Mouse (Mus musculus) embryonic facial prominence, embryonic 12.5 days (tissue): Measurements from ENCODE around the gene Stkld1. TPM values are rescaled to one million over a fixed set of nuclear protein-coding genes. Genes with fewer than 3 reads are reported as not detected.

Source experiments
- ATAC-seq: fragments of 200-750 bp; cut with Nextera tagmentation; 2 replicates; pipeline ENCODE4 v1.8.0; 2017; ENCODE audit not compliant: insufficient number of reproducible peaks, insufficient read depth, low FRiP score, low TSS enrichment
- H3K27ac ChIP-seq: fragments of 300-500 bp; sonication (generic); 2 replicates; pipeline ENCODE4 v1.5.1; 2016; ENCODE audit warnings: mild to moderate bottlenecking
- H3K27me3 ChIP-seq: fragments of 300-500 bp; sonication (generic); 2 replicates; pipeline ENCODE4 v1.6.1; 2016; ENCODE audit warnings: mild to moderate bottlenecking, moderate library complexity
- H3K36me3 ChIP-seq: fragments of 300-500 bp; sonication (generic); 2 replicates; pipeline ENCODE4 v1.6.1; 2016; ENCODE audit warnings: mild to moderate bottlenecking
- H3K4me1 ChIP-seq: fragments of 300-500 bp; sonication (generic); 2 replicates; pipeline ENCODE4 v1.6.1; 2016
- H3K4me2 ChIP-seq: fragments of 300-500 bp; sonication (generic); replicated peaks from 2 replicates; pipeline ENCODE4 v1.6.1; 2016; ENCODE audit warnings: mild to moderate bottlenecking, moderate library complexity
- H3K4me3 ChIP-seq: fragments of 300-500 bp; sonication (generic); 2 replicates; pipeline ENCODE4 v1.5.1; 2016; ENCODE audit warnings: mild to moderate bottlenecking
- H3K9ac ChIP-seq: fragments of 300-500 bp; sonication (generic); 2 replicates; pipeline ENCODE4 v1.6.1; 2016; ENCODE audit warnings: mild to moderate bottlenecking, moderate library complexity
- H3K9me3 ChIP-seq: fragments of 300-500 bp; sonication (generic); 2 replicates; pipeline ENCODE4 v1.6.1; 2016; ENCODE audit warnings: mild to moderate bottlenecking, moderate library complexity
- WGBS: fragments of 180-500 bp; shearing (Covaris S2); methylation state at CpG from one replicate; pipeline ENCODE4 v1.1.7; 2016; 5-methylcytosine and 5-hydroxymethylcytosine counted together
- polyA plus RNA-seq: library from polyadenylated mRNA; unstranded; fragments of >200 nt; fragmentation: Nextera tagmentation; extraction: Ambion mirVana; gene quantifications from 2 replicates; pipeline ENCODE4 v1.2.1, GENCODE M21; 2016

Stkld1 gene
- polyA plus RNA-seq, 1 experiment from 2014 or later, result not detected

- H3K36me3 ChIP-seq, result peaks cover 72% of the 10 kb centered on the region
Observed at GRCm38 (mm10) chr2:26951346-26951905, 17.6 kb downstream of the Stkld1 start.

GRCm38 (mm10) chr2:26952193-26952592, 18.3 kb downstream of the Stkld1 start:
- peaks cover 76% of the 10 kb centered on the region for H3K36me3 ChIP-seq
- no peak for ATAC-seq
- H3K9me3 ChIP-seq, result no peaks in the 10 kb centered on the region
- H3K4me3 ChIP-seq, result no peak overlapping the region
- no peak overlapping the region for H3K9ac ChIP-seq
- H3K27ac ChIP-seq, result no peak overlapping the region
- H3K4me1 ChIP-seq, result no peaks in the 10 kb centered on the region
- H3K4me2 ChIP-seq, result no peak overlapping the region
- 93% methylated on average over 4 of the region's 4 CpGs for WGBS
- no peaks in the 10 kb centered on the region for H3K27me3 ChIP-seq

More at GRCm38 (mm10) chr2:26951346-26951905, 17.6 kb downstream of the Stkld1 start:
- Histone ChIP-seq H3K27me3 (no peaks in the 10 kb centered on the region), H3K9ac (no peak overlapping the region), H3K4me2 (no peak overlapping the region), H3K4me1 (no peaks in the 10 kb centered on the region), H3K27ac (no peak overlapping the region), H3K4me3 (no peak overlapping the region), H3K9me3 (no peaks in the 10 kb centered on the region)
- no peak for ATAC-seq
- 84% methylated on average over 8 of the region's 8 CpGs for WGBS

GRCm38 (mm10) chr2:26952866-26953265, 19.0 kb downstream of the Stkld1 start:
- Histone ChIP-seq H3K27me3 (no peaks in the 10 kb centered on the region), H3K27ac (no peak overlapping the region), H3K9ac (no peak overlapping the region), H3K36me3 (peaks cover 81% of the 10 kb centered on the region), H3K4me1 (no peaks in the 10 kb centered on the region), H3K4me2 (no peak overlapping the region), H3K4me3 (no peak overlapping the region), H3K9me3 (no peaks in the 10 kb centered on the region)
- 87% methylated on average over 8 of the region's 8 CpGs for WGBS
- ATAC-seq, result no peak

GRCm38 (mm10) chr2:26954735-26955395, 21.0 kb downstream of the Stkld1 start:
- ATAC-seq, result no peak
- Histone ChIP-seq H3K4me2 (no peak overlapping the region), H3K4me3 (no peak overlapping the region), H3K27ac (no peak overlapping the region), H3K36me3 (peaks cover 85% of the 10 kb centered on the region), H3K27me3 (no peaks in the 10 kb centered on the region), H3K9me3 (no peaks in the 10 kb centered on the region), H3K9ac (no peak overlapping the region), H3K4me1 (no peaks in the 10 kb centered on the region)
- WGBS, result 88% methylated on average over 2 of the region's 2 CpGs

- H3K27me3 ChIP-seq, result no peaks in the 10 kb centered on the region
- peaks cover 92% of the 10 kb centered on the region for H3K36me3 ChIP-seq
- no peak overlapping the region for H3K4me2 ChIP-seq
- no peak overlapping the region for H3K27ac ChIP-seq
- H3K9me3 ChIP-seq, result no peaks in the 10 kb centered on the region
- no peak for ATAC-seq
- H3K9ac ChIP-seq, result no peak overlapping the region
- 95% methylated on average over 12 of the region's 12 CpGs for WGBS
- peaks cover 3% of the 10 kb centered on the region; the same call in 1 of the 2 replicates for H3K4me1 ChIP-seq
- no peak overlapping the region for H3K4me3 ChIP-seq
Observed at GRCm38 (mm10) chr2:26956811-26957487, 23.1 kb downstream of the Stkld1 start.

GRCm38 (mm10) chr2:26957488-26957859, 23.6 kb downstream of the Stkld1 start:
- Histone ChIP-seq H3K4me2 (no peak overlapping the region), H3K4me1 (peaks cover 7% of the 10 kb centered on the region; the same call in 1 of the 2 replicates), H3K4me3 (no peak overlapping the region), H3K9me3 (no peaks in the 10 kb centered on the region), H3K27ac (no peak overlapping the region), H3K9ac (no peak overlapping the region), H3K27me3 (no peaks in the 10 kb centered on the region), H3K36me3 (peaks cover 92% of the 10 kb centered on the region)
- WGBS, result 89% methylated on average over 2 of the region's 2 CpGs
- ATAC-seq, result no peak

GRCm38 (mm10) chr2:26960756-26961155, 26.9 kb downstream of the Stkld1 start:
- Histone ChIP-seq H3K36me3 (peaks cover 60% of the 10 kb centered on the region), H3K9ac (no peak overlapping the region)
- 79% methylated on average over 4 of the region's 4 CpGs for WGBS

GRCm38 (mm10) chr2:26963923-26964723, 30.3 kb downstream of the Stkld1 start, which contains the start of gene Rexo4:
TSS of gene Rexo4 (minus strand) at chr2:26964386.
- peaks cover 19% of the 10 kb centered on the region for H3K4me1 ChIP-seq
- under 1% methylated on average over 50 of the region's 50 CpGs for WGBS
- peak; percentile 94 for ATAC-seq

More at GRCm38 (mm10) chr2:26960756-26961155, 26.9 kb downstream of the Stkld1 start:
- no peak for ATAC-seq
- peaks cover 19% of the 10 kb centered on the region for H3K4me1 ChIP-seq
- no peaks in the 10 kb centered on the region for H3K9me3 ChIP-seq
- no peak overlapping the region for H3K4me3 ChIP-seq
- no peaks in the 10 kb centered on the region for H3K27me3 ChIP-seq
- H3K27ac ChIP-seq, result no peak overlapping the region
- no peak overlapping the region for H3K4me2 ChIP-seq

GRCm38 (mm10) chr2:26964724-26965370, 31.0 kb downstream of the Stkld1 start:
- Histone ChIP-seq H3K9me3 (no peaks in the 10 kb centered on the region), H3K27ac (peak overlapping the region; percentile 97), H3K9ac (peak overlapping the region; percentile 79), H3K4me1 (peaks cover 19% of the 10 kb centered on the region), H3K4me2 (peak overlapping the region; percentile 82), H3K36me3 (peaks cover 24% of the 10 kb centered on the region), H3K27me3 (no peaks in the 10 kb centered on the region), H3K4me3 (peak overlapping the region; percentile 80)
- no peak for ATAC-seq
- 18% methylated on average over 14 of the region's 14 CpGs for WGBS

More at GRCm38 (mm10) chr2:26963923-26964723, 30.3 kb downstream of the Stkld1 start, which contains the start of gene Rexo4:
- H3K4me2 ChIP-seq, result peak within 1 kb of the TSS; percentile 82
- H3K4me3 ChIP-seq, result peak within 1 kb of the TSS; percentile 80
- H3K36me3 ChIP-seq, result peaks cover 29% of the 10 kb centered on the region
- H3K9ac ChIP-seq, result peak within 1 kb of the TSS; percentile 79
- H3K9me3 ChIP-seq, result no peaks in the 10 kb centered on the region
- no peaks in the 10 kb centered on the region for H3K27me3 ChIP-seq
- peak within 1 kb of the TSS; percentile 97 for H3K27ac ChIP-seq

- Histone ChIP-seq H3K9me3 (no peaks in the 10 kb centered on the region), H3K36me3 (0 out of 2 replicates have a peak, but pooled peaks cover 2% of the 10 kb centered on the region), H3K27ac (no peak overlapping the region), H3K27me3 (0 out of 2 replicates have a peak, but pooled peaks cover 4% of the 10 kb centered on the region), H3K9ac (no peak overlapping the region), H3K4me1 (peaks cover 13% of the 10 kb centered on the region), H3K4me3 (no peak overlapping the region), H3K4me2 (no peak overlapping the region)
- ATAC-seq, result no peak
- WGBS, result 77% methylated on average over 2 of the region's 2 CpGs
Observed at GRCm38 (mm10) chr2:26967262-26967661, 33.4 kb downstream of the Stkld1 start.

- 0 out of 2 replicates have a peak, but pooled peaks cover 9% of the 10 kb centered on the region for H3K27me3 ChIP-seq
- no peak within 1 kb of the TSS for H3K27ac ChIP-seq
- ATAC-seq, result no peak
- no peak within 1 kb of the TSS for H3K4me2 ChIP-seq
- H3K36me3 ChIP-seq, result no peaks in the 10 kb centered on the region
- WGBS, result 74% methylated on average over 3 of the region's 3 CpGs
- H3K9me3 ChIP-seq, result no peaks in the 10 kb centered on the region
- H3K4me3 ChIP-seq, result no peak within 1 kb of the TSS
- no peak within 1 kb of the TSS for H3K9ac ChIP-seq
- H3K4me1 ChIP-seq, result no peaks in the 10 kb centered on the region
Observed at GRCm38 (mm10) chr2:26973116-26973515, 39.3 kb downstream of the Stkld1 start, which contains the start of gene Adamts13. TSS of gene Adamts13 (plus strand) at chr2:26973416.
